In the genomic region with DNA sequence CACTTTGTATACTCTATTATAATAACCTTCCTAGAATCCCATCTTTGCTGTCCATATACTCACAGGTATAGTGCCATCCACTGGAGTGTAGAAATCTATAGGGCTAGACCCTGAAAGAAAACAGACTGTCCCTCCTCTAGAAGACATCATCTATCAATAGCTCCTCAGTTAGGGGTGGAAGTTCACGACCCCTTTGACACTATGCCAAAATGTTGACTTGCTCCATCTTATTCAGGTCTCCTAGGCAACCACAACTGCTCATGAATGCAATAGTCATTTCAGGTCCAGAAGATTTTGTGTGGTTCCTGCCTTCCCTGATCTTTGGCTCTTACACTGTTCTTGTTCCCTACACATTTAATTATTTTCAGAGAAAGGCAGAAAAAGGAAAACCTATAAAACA, we compare ENCODE assay signal across 14 mouse cellular contexts.
"Had no signal": no experiment of that assay in that cellular context is flagged by ENCODE, and none has a peak within 500 bp of the region (broad histone marks: within the 10 kb centered on the region; RNA-seq: fewer than 3 reads in every experiment).

No protein-coding gene starts in this region.

- H3K36me3 ChIP-seq: midbrain, embryonic 13.5 days; midbrain, embryonic 15.5 days; neural tube, embryonic 12.5 days; stomach, embryonic 15.5 days had no signal

- H3K4me2 ChIP-seq: lung, embryonic 14.5 days; midbrain, embryonic 11.5 days; midbrain, embryonic 13.5 days; midbrain, embryonic 15.5 days; neural tube, embryonic 12.5 days; stomach, embryonic 15.5 days had no signal

- H3K4me3 ChIP-seq: midbrain, embryonic 13.5 days; midbrain, embryonic 15.5 days; neural tube, embryonic 12.5 days; stomach, embryonic 15.5 days had no signal

- H3K27me3 ChIP-seq: midbrain, embryonic 13.5 days; midbrain, embryonic 15.5 days; neural tube, embryonic 12.5 days; stomach, embryonic 15.5 days had no signal

- DNase-seq: lung, adult 18-20 months; lung, embryonic 14.5 days; lung, postnatal 10 days; right cerebral cortex, postnatal 14 days; thymus, adult 2 months; thymus, postnatal 25 days; thymus, postnatal 4 days had no signal

- ATAC-seq: midbrain, embryonic 13.5 days; midbrain, embryonic 15.5 days had no signal

- H3K27ac ChIP-seq: macrophage; midbrain, embryonic 13.5 days; midbrain, embryonic 15.5 days; neural tube, embryonic 12.5 days; stomach, embryonic 15.5 days; stomach, postnatal 0 days had no signal

- H3K9ac ChIP-seq: lung, embryonic 14.5 days; midbrain, embryonic 13.5 days; midbrain, embryonic 15.5 days; neural tube, embryonic 12.5 days; stomach, embryonic 15.5 days had no signal

- H3K9me3 ChIP-seq: midbrain, embryonic 13.5 days; midbrain, embryonic 15.5 days; stomach, embryonic 15.5 days had no signal
